Mouse (Mus musculus): ENCODE data around the gene Rbm8a2.

Gene Rbm8a2

GRCm38 (mm10) chr1:175936282-175936737 lies 42.6 kb downstream of the Rbm8a2 start:
- intact Hi-C loops (cut with DNase I), result loop anchor here (5.0 to 10.0 kb wide), 3 partner anchors 286 to 928 kb away; no protein-coding TSS in a partner anchor

GRCm38 (mm10) chr1:175931391-175931790 lies 47.5 kb downstream of the Rbm8a2 start:
- intact Hi-C loops (cut with DNase I), result loop anchor here (10.0 kb wide), 1 partner anchor 933 kb away; no protein-coding TSS in a partner anchor
